Mouse (Mus musculus): Measurements from ENCODE around the gene 6430531B16Rik.

6430531B16Rik gene

GRCm38 (mm10) chr7:139940476-139941209, 37.9 kb downstream of the 6430531B16Rik start:
- Histone ChIP-seq H3K36me3 (ENCODE audit: insufficient read depth, low read length) (peaks cover 13% of the 10 kb centered on the region), H3K4me3 (replicated peaks; ENCODE audit: low read length) (peak overlapping the region; percentile 48), H3K27me3 (ENCODE audit: insufficient read depth, low read length) (no peaks in the 10 kb centered on the region), H3K4me1 (replicated peaks; ENCODE audit: low read depth, low read length) (peaks cover 75% of the 10 kb centered on the region), H3K9me3 (ENCODE audit: low read length) (no peaks in the 10 kb centered on the region)
- TF ChIP-seq NANOG (IDR thresholded peaks at IDR 0.05; ENCODE audit: borderline replicate concordance, low read length) (no peak), CTCF (conservative IDR thresholded peaks at IDR 0.05; ENCODE audit: low read length) (no peak), POU5F1 (IDR thresholded peaks at IDR 0.05; ENCODE audit: borderline replicate concordance, low read length) (no peak)

GRCm38 (mm10) chr7:139937810-139938209, 40.7 kb downstream of the 6430531B16Rik start:
- TF ChIP-seq NANOG (IDR thresholded peaks at IDR 0.05; ENCODE audit: borderline replicate concordance, low read length) (no peak), CTCF (conservative IDR thresholded peaks at IDR 0.05; ENCODE audit: low read length) (no peak), POU5F1 (IDR thresholded peaks at IDR 0.05; ENCODE audit: borderline replicate concordance, low read length) (no peak)
- Histone ChIP-seq H3K9me3 (ENCODE audit: low read length) (no peaks in the 10 kb centered on the region), H3K4me3 (replicated peaks; ENCODE audit: low read length) (peak overlapping the region; percentile 49), H3K4me1 (replicated peaks; ENCODE audit: low read depth, low read length) (peaks cover 70% of the 10 kb centered on the region), H3K27me3 (ENCODE audit: insufficient read depth, low read length) (no peaks in the 10 kb centered on the region), H3K36me3 (ENCODE audit: insufficient read depth, low read length) (peaks cover 8% of the 10 kb centered on the region)

GRCm38 (mm10) chr7:139937138-139937537, 41.4 kb downstream of the 6430531B16Rik start:
- Histone ChIP-seq H3K4me3 (replicated peaks; ENCODE audit: low read length) (peak overlapping the region; percentile 49; the same call in 1 of the 2 replicates), H3K9me3 (ENCODE audit: low read length) (no peaks in the 10 kb centered on the region), H3K4me1 (replicated peaks; ENCODE audit: low read depth, low read length) (peaks cover 64% of the 10 kb centered on the region), H3K36me3 (ENCODE audit: insufficient read depth, low read length) (peaks cover 15% of the 10 kb centered on the region), H3K27me3 (ENCODE audit: insufficient read depth, low read length) (no peaks in the 10 kb centered on the region)
- no peak for TF ChIP-seq CTCF (conservative IDR thresholded peaks at IDR 0.05; ENCODE audit: low read length)
- no peak for TF ChIP-seq POU5F1 (IDR thresholded peaks at IDR 0.05; ENCODE audit: borderline replicate concordance, low read length)
- TF ChIP-seq NANOG (IDR thresholded peaks at IDR 0.05; ENCODE audit: borderline replicate concordance, low read length): no peak

GRCm38 (mm10) chr7:139936705-139937104, 41.9 kb downstream of the 6430531B16Rik start:
- Histone ChIP-seq H3K4me3 (replicated peaks; ENCODE audit: low read length) (peak overlapping the region; percentile 49), H3K9me3 (ENCODE audit: low read length) (no peaks in the 10 kb centered on the region), H3K36me3 (ENCODE audit: insufficient read depth, low read length) (peaks cover 16% of the 10 kb centered on the region), H3K4me1 (replicated peaks; ENCODE audit: low read depth, low read length) (peaks cover 59% of the 10 kb centered on the region), H3K27me3 (ENCODE audit: insufficient read depth, low read length) (peaks cover 2% of the 10 kb centered on the region; the same call in 1 of the 2 replicates)
- TF ChIP-seq NANOG (IDR thresholded peaks at IDR 0.05; ENCODE audit: borderline replicate concordance, low read length) (no peak), CTCF (conservative IDR thresholded peaks at IDR 0.05; ENCODE audit: low read length) (no peak), POU5F1 (IDR thresholded peaks at IDR 0.05; ENCODE audit: borderline replicate concordance, low read length) (no peak)

GRCm38 (mm10) chr7:139930732-139931131, 47.8 kb downstream of the 6430531B16Rik start:
- peaks cover 28% of the 10 kb centered on the region for H3K36me3 ChIP-seq (ENCODE audit: insufficient read depth, low read length)
- no peak for TF ChIP-seq NANOG (IDR thresholded peaks at IDR 0.05; ENCODE audit: borderline replicate concordance, low read length)
- TF ChIP-seq CTCF (conservative IDR thresholded peaks at IDR 0.05; ENCODE audit: low read length): peak; percentile 91
- H3K4me3 ChIP-seq (replicated peaks; ENCODE audit: low read length): peak overlapping the region; percentile 23; the same call in 1 of the 2 replicates
- H3K9me3 ChIP-seq (ENCODE audit: low read length): no peaks in the 10 kb centered on the region
- peaks cover 17% of the 10 kb centered on the region for H3K4me1 ChIP-seq (replicated peaks; ENCODE audit: low read depth, low read length)
- H3K27me3 ChIP-seq (ENCODE audit: insufficient read depth, low read length): peaks cover 4% of the 10 kb centered on the region; the same call in 1 of the 2 replicates
